11 mouse cellular contexts compared by ENCODE assay signal in the genomic region with DNA sequence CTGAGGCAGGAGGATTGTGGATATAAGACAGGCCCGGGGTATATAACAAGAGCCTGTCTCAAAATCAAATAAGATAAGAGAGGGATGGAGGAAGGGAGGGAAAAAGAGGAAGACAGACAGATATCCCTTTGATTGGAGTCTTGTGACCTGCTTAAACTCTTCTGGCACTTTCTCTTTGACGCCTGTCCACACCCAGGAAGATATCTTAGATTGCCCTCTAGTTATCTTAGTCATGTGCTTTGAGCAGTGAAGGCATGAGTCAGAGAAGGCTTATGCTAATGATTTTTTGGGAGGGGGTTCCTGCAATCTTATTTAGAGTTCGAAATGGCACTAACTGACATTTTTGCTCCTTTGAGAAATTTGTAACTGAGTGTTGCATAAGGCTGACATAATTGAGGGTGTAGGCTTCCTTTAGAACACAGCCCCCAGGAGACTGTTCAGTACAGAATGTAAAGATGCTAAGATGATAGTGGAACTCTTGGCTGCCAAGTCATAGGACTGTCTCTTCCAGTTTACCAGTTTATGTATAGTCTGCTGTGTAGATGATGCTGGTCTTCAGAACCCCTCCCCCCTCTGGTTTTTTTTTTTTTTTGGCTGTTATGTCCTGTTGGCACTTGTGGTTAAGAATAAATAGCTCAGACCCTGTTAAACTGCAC. TPM values are rescaled to one million over a fixed set of nuclear protein-coding genes. Genes with fewer than 3 reads are reported as not detected.
DNase-seq lines count a peak whose midpoint lies in the region; ATAC-seq and TF ChIP-seq lines count a peak whose summit lies in the region.
"Had no signal": no experiment of that assay in that cellular context is flagged by ENCODE, and none has a peak within 500 bp of the region (broad histone marks: within the 10 kb centered on the region; RNA-seq: fewer than 3 reads in every experiment).

No protein-coding gene starts in this region.

- no peak for TF ChIP-seq CTCF in G1E (IDR thresholded peaks at IDR 0.05; ENCODE audit: low read depth, low read length)
- TF ChIP-seq CTCF in brain, embryonic 14.5 days (IDR thresholded peaks at IDR 0.05; ENCODE audit: borderline replicate concordance, extremely low read depth, insufficient read depth, insufficient read length) = no peak

- H3K4me1 ChIP-seq in hindbrain, embryonic 14.5 days (replicated peaks; ENCODE audit: control insufficient read depth, insufficient read depth, low read length) = peaks cover 18% of the 10 kb centered on the region; the same call in 1 of the 2 replicates
- H3K4me1 ChIP-seq in hindbrain, embryonic 11.5 days (replicated peaks; ENCODE audit: control insufficient read depth, insufficient read depth, low read length) = no peaks in the 10 kb centered on the region
- H3K4me1 ChIP-seq in G1E (ENCODE audit: insufficient read depth, low read depth, low read length) = peaks cover 47% of the 10 kb centered on the region

- no peaks in the 10 kb centered on the region for H3K27me3 ChIP-seq in hindbrain, embryonic 14.5 days (ENCODE audit: control insufficient read depth, insufficient read depth, low read length)
- no peaks in the 10 kb centered on the region for H3K27me3 ChIP-seq in hindbrain, embryonic 11.5 days (ENCODE audit: control insufficient read depth, insufficient read depth, low read length)
- H3K27me3 ChIP-seq in G1E (ENCODE audit: insufficient read depth, low read length) = no peaks in the 10 kb centered on the region
- H3K27me3 ChIP-seq: embryonic facial prominence, embryonic 12.5 days; liver, embryonic 12.5 days; neural tube, embryonic 13.5 days had no signal

- WGBS in hindbrain, embryonic 14.5 days = 93% methylated on average over 3 of the region's 3 CpGs
- 89% methylated on average over 3 of the region's 3 CpGs for WGBS in hindbrain, embryonic 11.5 days

- no peak for DNase-seq in hindbrain, embryonic 14.5 days (ENCODE audit: low spot score)
- DNase-seq in hindbrain, embryonic 11.5 days (ENCODE audit: low spot score) = no peak
- peak; percentile 18 for DNase-seq in G1E (ENCODE audit: low spot score)
- peak; percentile 16 for DNase-seq in brain, embryonic 14.5 days (ENCODE audit: low read depth)
- no peak for DNase-seq in cerebellum, adult 9-11 months
- no peak for DNase-seq in spleen, adult 12 weeks (ENCODE audit: low spot score)
- DNase-seq: thymus, postnatal 4 days had no signal

- peak overlapping the region; percentile 27 for H3K27ac ChIP-seq in hindbrain, embryonic 14.5 days
- H3K27ac ChIP-seq in hindbrain, embryonic 11.5 days (ENCODE audit: low read depth, low read length) = no peak overlapping the region
- H3K27ac ChIP-seq: embryonic facial prominence, embryonic 12.5 days; liver, embryonic 12.5 days; neural tube, embryonic 13.5 days had no signal

- no peaks in the 10 kb centered on the region for H3K9me3 ChIP-seq in hindbrain, embryonic 14.5 days (ENCODE audit: control insufficient read depth, low read length)
- no peaks in the 10 kb centered on the region for H3K9me3 ChIP-seq in hindbrain, embryonic 11.5 days (ENCODE audit: control insufficient read depth, low read length)
- H3K9me3 ChIP-seq in G1E (replicated peaks) = no peaks in the 10 kb centered on the region
- H3K9me3 ChIP-seq: embryonic facial prominence, embryonic 12.5 days; liver, embryonic 12.5 days; neural tube, embryonic 13.5 days had no signal

- H3K9ac ChIP-seq in hindbrain, embryonic 14.5 days = no peak overlapping the region
- H3K9ac ChIP-seq in hindbrain, embryonic 11.5 days (ENCODE audit: low read depth, low read length) = no peak overlapping the region
- H3K9ac ChIP-seq: embryonic facial prominence, embryonic 12.5 days; liver, embryonic 12.5 days had no signal

- no peak for TF ChIP-seq POLR2A in brain, embryonic 14.5 days (IDR thresholded peaks at IDR 0.05; ENCODE audit: borderline replicate concordance, extremely low read depth, insufficient read depth, insufficient read length, poor library complexity, severe bottlenecking)

- no peak overlapping the region for H3K4me2 ChIP-seq in hindbrain, embryonic 14.5 days (replicated peaks)
- H3K4me2 ChIP-seq in hindbrain, embryonic 11.5 days (replicated peaks; ENCODE audit: low read depth, low read length) = no peak overlapping the region
- H3K4me2 ChIP-seq: embryonic facial prominence, embryonic 12.5 days; liver, embryonic 12.5 days; neural tube, embryonic 13.5 days had no signal

- no peak for ATAC-seq in hindbrain, embryonic 14.5 days (ENCODE audit: low FRiP score)
- ATAC-seq in hindbrain, embryonic 11.5 days (ENCODE audit: low FRiP score) = no peak
- ATAC-seq in G1E (ENCODE audit: extremely low read depth, insufficient number of reproducible peaks, low FRiP score, poor library complexity, severe bottlenecking) = peak; percentile 41
- ATAC-seq in megakaryocyte, adult 5-6 weeks (ENCODE audit: poor library complexity, severe bottlenecking) = peak; percentile 36
- ATAC-seq: liver, embryonic 12.5 days had no signal

- H3K4me3 ChIP-seq in hindbrain, embryonic 14.5 days (replicated peaks; ENCODE audit: low read length) = no peak overlapping the region
- H3K4me3 ChIP-seq in hindbrain, embryonic 11.5 days (ENCODE audit: low read depth, low read length) = no peak overlapping the region
- peak overlapping the region; percentile 36; the same call in 1 of the 2 replicates for H3K4me3 ChIP-seq in G1E (ENCODE audit: low read depth, low read length)
- H3K4me3 ChIP-seq: embryonic facial prominence, embryonic 12.5 days; liver, embryonic 12.5 days; neural tube, embryonic 13.5 days had no signal

- no peaks in the 10 kb centered on the region for H3K36me3 ChIP-seq in hindbrain, embryonic 14.5 days (replicated peaks; ENCODE audit: control insufficient read depth, insufficient read depth)
- no peaks in the 10 kb centered on the region for H3K36me3 ChIP-seq in hindbrain, embryonic 11.5 days (ENCODE audit: control insufficient read depth, insufficient read depth, low read length)
- H3K36me3 ChIP-seq in G1E (replicated peaks) = peaks cover 25% of the 10 kb centered on the region
- H3K36me3 ChIP-seq: embryonic facial prominence, embryonic 12.5 days; liver, embryonic 12.5 days; neural tube, embryonic 13.5 days had no signal

RNA-seq across cellular contexts. Expression of gene Rad51b, which starts 55.1 kb away (rescaled TPM):
- 1.2 and 1.5 TPM in 2 replicates for polyA plus RNA-seq in hindbrain, embryonic 14.5 days (2014; fragmentation: Nextera tagmentation; extraction: Ambion mirVana)
- 4.9 and 6.5 TPM in 2 replicates for polyA plus RNA-seq in hindbrain, embryonic 11.5 days (2014; fragmentation: Nextera tagmentation; extraction: Ambion mirVana)
- total RNA-seq in G1E (2014; fragmentation: Nextera tagmentation) (45.5 and 47.7 TPM in 2 replicates), G1E (2017) (19.4 and 22.0 TPM in 2 replicates)
- polyA plus RNA-seq in G1E (2012) = 1.2 and 1.6 TPM in 2 replicates
- 0.67 and 1.1 TPM in 2 replicates for polyA plus RNA-seq in brain, embryonic 14.5 days (2012; rRNA removed)
- total RNA-seq in megakaryocyte, adult 5-6 weeks (2015) = 3.2 and 5.9 TPM in 2 replicates
- 7.1 TPM in 2 replicates for total RNA-seq in megakaryocyte, adult 5-6 weeks (2017)

RNA-seq across cellular contexts. Expression of gene Zfyve26, which starts 56.1 kb away (rescaled TPM):
- 9.7 and 11.7 TPM in 2 replicates for polyA plus RNA-seq in hindbrain, embryonic 14.5 days (2014; fragmentation: Nextera tagmentation; extraction: Ambion mirVana)
- polyA plus RNA-seq in hindbrain, embryonic 11.5 days (2014; fragmentation: Nextera tagmentation; extraction: Ambion mirVana) = 13.7 and 17.0 TPM in 2 replicates
- total RNA-seq in G1E (2014; fragmentation: Nextera tagmentation) = 79.0 and 93.5 TPM in 2 replicates
- 45.6 and 52.3 TPM in 2 replicates for total RNA-seq in G1E (2017)
- polyA plus RNA-seq in G1E (2012) = 5.7 and 9.6 TPM in 2 replicates
- polyA plus RNA-seq in brain, embryonic 14.5 days (2012; rRNA removed) = 25.0 and 26.0 TPM in 2 replicates
- total RNA-seq in megakaryocyte, adult 5-6 weeks (2015) = 27.2 and 41.6 TPM in 2 replicates
- 19.7 and 29.1 TPM in 2 replicates for total RNA-seq in megakaryocyte, adult 5-6 weeks (2017)

Comparison
In these comparisons a context has a peak if more than half of its experiments do, and no peak if none do; other contexts are left out.
1. ATAC-seq: peak in G1E (single experiment) and megakaryocyte, adult 5-6 weeks (single experiment); none in hindbrain, embryonic 14.5 days (single experiment) and hindbrain, embryonic 11.5 days (single experiment).
2. DNase-seq: peak in G1E (single experiment) and brain, embryonic 14.5 days (single experiment); none in hindbrain, embryonic 14.5 days (single experiment), hindbrain, embryonic 11.5 days (single experiment), cerebellum, adult 9-11 months (single experiment) and spleen, adult 12 weeks (single experiment).